Mouse (Mus musculus) erythroblast, embryonic 14.5 days (primary cell): ENCODE measurements around the gene Noct.

Experiments
- GATA1 ChIP-seq: IDR thresholded peaks from 2 replicates; pipeline ENCODE4 v1.6.1; 2012; ENCODE audit warnings: low read length, inconsistent platforms, mixed read lengths
- TAL1 ChIP-seq: IDR thresholded peaks from 3 replicates; pipeline ENCODE4 v1.6.1; 2012; ENCODE audit warnings: low read length, inconsistent platforms, mixed read lengths

DNA sequence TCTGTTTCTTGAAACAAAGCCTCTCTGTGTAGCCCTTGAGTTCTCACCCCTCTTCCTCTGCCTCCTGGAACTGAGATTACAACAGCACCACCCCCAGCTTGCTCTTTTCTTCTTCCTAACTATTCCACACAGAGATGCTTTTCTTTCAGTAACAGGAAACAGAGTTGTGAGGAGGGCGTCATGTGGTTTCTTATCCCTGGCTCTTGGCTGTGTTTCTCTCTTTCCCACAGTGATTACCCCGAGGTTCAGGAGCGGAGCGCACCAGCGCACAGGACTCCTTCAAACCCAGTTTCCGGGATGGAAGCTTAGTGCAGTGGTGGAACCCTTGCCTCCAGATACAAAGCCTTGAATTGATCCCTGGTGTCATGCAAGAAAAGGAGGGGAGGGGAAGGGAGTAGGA is 25.1 kb upstream of the Noct start:
- TF ChIP-seq GATA1 (no peak), TAL1 (no peak)
